Mouse (Mus musculus) limb, embryonic 14.5 days (tissue): ENCODE measurements around the gene Nav2. TPM values are rescaled to one million over a fixed set of nuclear protein-coding genes. Genes with fewer than 3 reads are reported as not detected.
A peak's percentile ranks its signal among the peaks of the same experiment; 100 is the strongest.

Experiments
- ATAC-seq: fragments of 200-750 bp; cut with Nextera tagmentation; 2 replicates; pipeline ENCODE4 v1.8.0; 2017; ENCODE audit warnings: low read depth, moderate number of reproducible peaks, moderate TSS enrichment; ENCODE audit not compliant: low FRiP score
- DNase-seq: peaks from one replicate; pipeline ENCODE4 v3.0.0-alpha.2; 2015; ENCODE audit warnings: low spot score
- H3K27ac ChIP-seq: fragments of 300-500 bp; sonication (generic); replicated peaks from 2 replicates; pipeline ENCODE4 v1.5.1; 2014; ENCODE audit warnings: low read depth, mild to moderate bottlenecking, low read length, moderate library complexity, mixed read lengths
- H3K27me3 ChIP-seq: fragments of 300-500 bp; sonication (generic); 2 replicates; pipeline ENCODE4 v1.6.1; 2014; ENCODE audit warnings: low read length, mixed read lengths; ENCODE audit not compliant: control insufficient read depth, insufficient read depth
- H3K36me3 ChIP-seq: fragments of 300-500 bp; sonication (generic); 2 replicates; pipeline ENCODE4 v1.6.1; 2014; ENCODE audit warnings: mild to moderate bottlenecking, low read length, moderate library complexity, mixed read lengths; ENCODE audit not compliant: control insufficient read depth, insufficient read depth
- H3K4me1 ChIP-seq: fragments of 300-500 bp; sonication (generic); 2 replicates; pipeline ENCODE4 v1.6.1; 2014; ENCODE audit warnings: antibody characterized with exemption, low read length, mixed read lengths; ENCODE audit not compliant: control insufficient read depth, insufficient read depth
- H3K4me2 ChIP-seq: fragments of 300-500 bp; sonication (generic); replicated peaks from 2 replicates; pipeline ENCODE4 v1.6.1; 2014; ENCODE audit warnings: low read depth, mild to moderate bottlenecking, low read length, moderate library complexity; ENCODE audit not compliant: severe bottlenecking
- H3K4me3 ChIP-seq: fragments of 300-500 bp; sonication (generic); replicated peaks from 2 replicates; pipeline ENCODE4 v1.5.1; 2014; ENCODE audit warnings: low read length
- H3K9ac ChIP-seq: fragments of 300-500 bp; sonication (generic); 2 replicates; pipeline ENCODE4 v1.6.1; 2014; ENCODE audit warnings: mild to moderate bottlenecking, low read depth, low read length, moderate library complexity; ENCODE audit not compliant: severe bottlenecking
- H3K9me3 ChIP-seq: fragments of 300-500 bp; sonication (generic); 2 replicates; pipeline ENCODE4 v1.6.1; 2016; ENCODE audit warnings: low read length; ENCODE audit not compliant: control insufficient read depth
- POLR2A ChIP-seq: fragments of 200-500 bp; IDR thresholded peaks from 2 replicates; pipeline ENCODE4 v1.8.0; 2012; ENCODE audit warnings: inconsistent platforms, mild to moderate bottlenecking, moderate library complexity, borderline replicate concordance; ENCODE audit not compliant: insufficient read depth, insufficient read length; ENCODE audit errors: extremely low read depth
- WGBS: fragments of 180-500 bp; shearing (Covaris S2); extraction: QIAGEN DNeasy Blood & Tissue Kit; methylation state at CpG from one replicate; pipeline ENCODE4 v1.1.7; 2014; 5-methylcytosine and 5-hydroxymethylcytosine counted together
- polyA plus RNA-seq, 2 experiments: library from polyadenylated mRNA; depleted of rRNA in 1 of 2; stranded (reverse) in 1 of 2; unstranded in 1 of 2; fragments of >200 nt; fragmentation: Nextera tagmentation in 1 of 2; extraction: Ambion mirVana in 1 of 2; gene quantifications; 2 replicates each; pipeline versions ENCODE4 v1.2.1 to v1.2.3; 2012 to 2014

Gene Nav2
- polyA plus RNA-seq, 2 experiments = 15.8 to 16.8 TPM

DNA sequence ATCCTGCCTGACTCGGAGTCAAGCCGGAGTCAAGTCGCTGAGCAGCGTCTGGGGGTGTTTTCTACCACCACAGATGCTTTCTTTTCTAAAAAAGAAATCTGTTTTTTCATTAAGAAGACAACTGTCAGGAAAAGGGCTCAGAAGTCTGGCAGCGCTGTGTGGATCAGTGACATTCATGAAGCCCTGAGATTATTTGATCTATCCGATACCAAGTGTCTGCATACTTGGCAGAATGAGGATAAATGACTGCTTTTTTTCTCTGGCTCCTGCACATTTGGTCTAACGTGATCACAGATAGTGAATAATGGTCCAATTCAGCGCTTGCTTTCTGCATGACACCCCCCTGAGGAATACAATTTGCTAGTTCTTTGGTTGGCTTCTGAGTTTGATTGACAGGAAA, 533.7 kb downstream of the Nav2 start:
- Histone ChIP-seq H3K27me3 (no peaks in the 10 kb centered on the region), H3K27ac (no peak overlapping the region), H3K36me3 (no peaks in the 10 kb centered on the region), H3K9me3 (no peaks in the 10 kb centered on the region), H3K9ac (no peak overlapping the region), H3K4me3 (no peak overlapping the region), H3K4me1 (peaks cover 21% of the 10 kb centered on the region), H3K4me2 (no peak overlapping the region)
- DNase-seq (no peak), ATAC-seq (no peak)
- TF ChIP-seq POLR2A = no peak
- 44% methylated on average over 8 of the region's 8 CpGs for WGBS

DNA sequence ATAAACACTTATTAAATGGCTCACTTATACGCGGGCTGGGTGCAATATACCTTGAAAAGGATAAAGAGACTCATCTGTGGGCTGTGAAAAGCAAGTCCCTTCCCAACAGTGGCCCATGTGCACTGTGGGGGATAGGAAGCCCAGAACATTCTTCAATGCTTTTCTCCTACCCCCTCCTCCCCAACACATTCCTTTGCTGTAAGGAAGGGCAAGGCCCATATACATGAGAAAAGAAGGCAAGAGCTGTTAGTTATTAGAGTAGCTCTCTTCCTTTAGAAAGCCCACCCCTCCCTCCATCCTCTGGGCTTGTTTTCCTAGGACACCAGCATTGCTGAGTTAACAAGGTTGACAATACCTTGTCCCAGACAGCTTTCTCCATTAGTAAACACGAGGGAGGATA, 540.1 kb downstream of the Nav2 start:
- Histone ChIP-seq H3K36me3 (no peaks in the 10 kb centered on the region; the same call in 1 of the 2 replicates), H3K27me3 (no peaks in the 10 kb centered on the region), H3K9me3 (no peaks in the 10 kb centered on the region), H3K4me2 (no peak overlapping the region), H3K4me3 (no peak overlapping the region), H3K9ac (no peak overlapping the region), H3K27ac (no peak overlapping the region), H3K4me1 (peaks cover 18% of the 10 kb centered on the region)
- DNase-seq (no peak), ATAC-seq (no peak)
- TF ChIP-seq POLR2A = no peak
- WGBS = 68% methylated on average over 3 of the region's 3 CpGs

DNA sequence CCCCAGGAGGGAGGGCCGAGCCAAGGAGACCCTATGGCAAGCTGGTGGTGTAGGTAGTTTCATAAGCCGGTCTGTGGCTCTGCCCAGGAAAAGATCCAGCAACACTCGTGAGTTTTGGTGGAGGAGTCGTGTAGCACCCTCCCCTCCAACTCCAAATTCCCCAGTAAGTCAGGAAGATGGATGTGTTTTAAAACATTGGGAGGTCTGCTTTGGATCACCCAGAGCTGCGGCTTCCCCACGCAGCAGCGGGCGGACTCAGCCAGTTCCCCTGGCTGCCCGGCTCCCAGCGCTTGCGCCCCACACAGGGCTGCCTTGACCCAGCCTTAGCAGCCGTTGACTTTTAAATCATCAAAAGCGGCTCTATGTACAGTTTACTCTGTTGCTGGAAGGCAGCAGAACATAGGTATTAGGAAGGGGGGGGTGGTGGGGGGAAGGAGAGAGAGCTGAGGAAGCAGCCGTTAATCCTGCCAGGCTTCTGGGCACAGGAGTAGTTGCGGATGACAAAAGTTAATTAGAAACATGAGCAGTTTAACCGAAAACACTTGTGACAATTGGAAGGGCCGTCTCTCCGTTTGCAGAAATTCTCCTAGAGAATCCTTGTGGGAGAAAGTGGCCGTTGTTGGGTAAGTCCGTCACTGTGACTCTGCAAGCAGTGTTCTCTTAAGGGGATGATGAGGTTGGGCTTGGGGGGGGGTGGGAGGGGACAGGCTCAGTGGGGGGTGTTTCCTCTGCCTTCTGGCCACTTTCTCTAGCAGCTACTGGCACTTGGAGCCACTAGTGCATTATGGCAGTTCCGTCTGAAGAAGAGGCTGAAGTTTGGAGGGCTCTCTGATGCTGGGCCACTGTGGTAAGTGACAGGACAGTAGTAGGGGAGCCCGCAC, 542.0 kb downstream of the Nav2 start:
- Histone ChIP-seq H3K27me3 (no peaks in the 10 kb centered on the region), H3K4me1 (peaks cover 15% of the 10 kb centered on the region), H3K36me3 (no peaks in the 10 kb centered on the region; the same call in 1 of the 2 replicates), H3K9ac (peak overlapping the region; percentile 40), H3K4me3 (peak overlapping the region; percentile 14; the same call in 1 of the 2 replicates), H3K27ac (peak overlapping the region; percentile 63), H3K9me3 (no peaks in the 10 kb centered on the region), H3K4me2 (peak overlapping the region; percentile 47)
- 9% methylated on average over 22 of the region's 22 CpGs for WGBS
- TF ChIP-seq POLR2A = no peak
- ATAC-seq (peak; percentile 62), DNase-seq (peak; percentile 54)

DNA sequence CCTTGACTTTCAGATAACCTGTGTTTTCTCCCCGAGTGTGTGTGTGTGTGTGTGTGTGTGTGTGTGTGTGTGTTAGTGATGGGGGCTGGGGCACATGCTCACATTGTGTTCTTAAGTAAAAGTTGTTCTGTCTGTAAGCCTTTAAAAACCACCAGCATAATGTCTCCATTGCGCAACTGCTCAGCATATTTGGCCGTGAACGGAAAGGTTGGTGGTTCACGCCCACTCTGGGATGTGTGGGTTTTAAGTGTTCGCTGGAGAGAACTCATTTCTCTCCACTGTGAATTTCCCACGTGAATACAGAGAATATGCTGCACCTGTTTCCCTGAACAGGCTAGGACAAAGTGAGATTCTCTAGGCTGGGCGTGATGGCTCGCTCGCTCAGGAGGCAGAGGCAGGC, 542.7 kb downstream of the Nav2 start:
- DNase-seq (no peak), ATAC-seq (no peak)
- Histone ChIP-seq H3K4me3 (no peak overlapping the region), H3K36me3 (no peaks in the 10 kb centered on the region; the same call in 1 of the 2 replicates), H3K27ac (no peak overlapping the region), H3K9me3 (no peaks in the 10 kb centered on the region), H3K4me2 (peak overlapping the region; percentile 47; the same call in 1 of the 2 replicates), H3K27me3 (no peaks in the 10 kb centered on the region), H3K9ac (0 out of 2 replicates have a peak overlapping the region, but pooled peaks have one; percentile 40), H3K4me1 (peaks cover 15% of the 10 kb centered on the region)
- 85% methylated on average over 10 of the region's 10 CpGs for WGBS
- TF ChIP-seq POLR2A = no peak

DNA sequence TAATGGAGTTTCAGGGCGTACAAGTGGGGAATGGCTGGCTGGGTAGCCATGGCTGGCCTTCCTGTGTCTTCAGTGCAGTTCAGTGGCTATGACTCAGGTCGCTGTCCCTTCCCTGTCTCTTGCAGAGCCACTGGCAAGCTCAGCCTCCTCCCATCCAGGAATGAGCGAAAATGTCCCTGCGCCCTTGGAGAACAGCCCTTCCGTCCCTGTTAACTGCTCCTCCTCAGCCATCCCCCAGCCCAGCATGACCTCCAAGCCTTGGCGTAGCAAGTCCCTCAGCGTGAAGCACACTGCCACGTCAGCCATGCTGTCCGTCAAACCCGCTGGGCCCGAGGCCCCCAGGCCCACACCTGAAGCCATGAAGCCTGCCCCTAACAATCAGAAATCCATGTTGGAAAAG, 543.8 kb downstream of the Nav2 start:
- no peaks in the 10 kb centered on the region for H3K27me3 ChIP-seq
- WGBS = 74% methylated on average over 11 of the region's 11 CpGs
- H3K27ac ChIP-seq = no peak overlapping the region
- no peaks in the 10 kb centered on the region for H3K9me3 ChIP-seq
- no peak for TF ChIP-seq POLR2A
- H3K4me2 ChIP-seq = no peak overlapping the region
- no peaks in the 10 kb centered on the region; the same call in 1 of the 2 replicates for H3K36me3 ChIP-seq
- no peak overlapping the region for H3K4me3 ChIP-seq
- no peak for ATAC-seq
- H3K9ac ChIP-seq = no peak overlapping the region
- no peak for DNase-seq
- H3K4me1 ChIP-seq = peaks cover 15% of the 10 kb centered on the region
